Mouse (Mus musculus): ENCODE results near the gene Ccnd3. TPM values are rescaled to one million over a fixed set of nuclear protein-coding genes. Genes with fewer than 3 reads are reported as not detected.

Gene Ccnd3
- polyA plus RNA-seq, 1 experiment from 2014 or later = 81.7 TPM

DNA sequence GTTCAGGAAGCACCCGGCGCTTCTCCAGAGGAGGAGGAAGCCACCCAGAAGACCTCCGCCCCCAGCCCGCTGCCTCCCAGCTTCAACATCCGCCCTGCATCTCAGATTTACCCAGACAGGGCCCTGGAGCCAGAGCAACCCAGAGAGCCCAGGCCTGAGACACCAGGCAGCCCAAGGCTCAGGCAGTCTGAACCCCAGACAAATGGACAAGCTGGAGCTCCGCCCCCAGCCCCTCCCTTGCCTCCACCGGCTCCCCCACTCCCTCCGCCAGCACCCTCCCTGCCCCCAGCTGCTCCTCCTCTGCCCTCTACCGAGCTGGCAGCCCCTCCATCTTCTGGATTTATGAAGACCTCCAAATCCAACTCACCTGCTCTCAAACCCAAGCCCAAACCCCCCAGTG lies 38.6 kb upstream of the Ccnd3 start:
- 26% methylated on average over 9 of the region's 9 CpGs for WGBS
- Histone ChIP-seq H3K4me3 (ENCODE audit: low read length) (no peak overlapping the region), H3K9me3 (ENCODE audit: control insufficient read depth, low read length) (no peaks in the 10 kb centered on the region), H3K27ac (ENCODE audit: low read depth, low read length) (no peak overlapping the region), H3K36me3 (ENCODE audit: control insufficient read depth, insufficient read depth, low read length) (no peaks in the 10 kb centered on the region), H3K27me3 (replicated peaks; ENCODE audit: control insufficient read depth, insufficient read depth, low read length) (peaks cover 16% of the 10 kb centered on the region), H3K9ac (ENCODE audit: low read depth, low read length) (no peak overlapping the region), H3K4me2 (ENCODE audit: low read length) (no peak overlapping the region), H3K4me1 (ENCODE audit: control insufficient read depth, insufficient read depth, low read depth, low read length) (no peaks in the 10 kb centered on the region)
- ATAC-seq = no peak

- Histone ChIP-seq H3K4me1 (ENCODE audit: control insufficient read depth, insufficient read depth, low read depth, low read length) (no peaks in the 10 kb centered on the region), H3K9ac (ENCODE audit: low read depth, low read length) (no peak overlapping the region), H3K4me2 (ENCODE audit: low read length) (no peak overlapping the region), H3K9me3 (ENCODE audit: control insufficient read depth, low read length) (no peaks in the 10 kb centered on the region), H3K36me3 (ENCODE audit: control insufficient read depth, insufficient read depth, low read length) (no peaks in the 10 kb centered on the region), H3K4me3 (ENCODE audit: low read length) (no peak overlapping the region), H3K27me3 (replicated peaks; ENCODE audit: control insufficient read depth, insufficient read depth, low read length) (peaks cover 16% of the 10 kb centered on the region), H3K27ac (ENCODE audit: low read depth, low read length) (no peak overlapping the region)
- whole genome bisulfite sequencing = 54% methylated on average over 11 of the region's 11 CpGs
- no peak for ATAC-seq
Observed at GRCm38 (mm10) chr17:47467659-47468058, 37.2 kb upstream of the Ccnd3 start.

DNA sequence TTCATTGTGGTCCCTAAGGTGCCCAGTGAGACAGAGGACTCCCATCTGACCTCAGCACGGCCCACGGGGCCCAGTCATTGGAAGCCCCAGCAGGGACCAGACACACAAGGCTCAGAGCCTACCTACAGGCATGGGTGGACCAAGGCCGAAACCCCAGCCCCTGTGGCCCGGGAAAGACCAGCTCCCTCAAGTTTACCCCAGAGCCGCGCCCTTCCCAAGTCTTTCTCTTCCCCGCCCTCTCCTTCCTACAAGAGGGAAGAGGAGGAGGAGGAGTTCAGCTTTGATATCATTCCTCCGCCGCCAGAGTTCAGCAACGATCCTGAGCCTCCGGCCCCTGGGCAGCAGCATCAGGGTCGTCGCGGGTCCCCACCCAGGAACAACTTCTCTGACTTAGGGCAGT lies 36.8 kb upstream of the Ccnd3 start:
- WGBS = 13% methylated on average over 14 of the region's 14 CpGs
- H3K27ac ChIP-seq (ENCODE audit: low read depth, low read length) = no peak overlapping the region
- peak overlapping the region; percentile 31; the same call in 1 of the 2 replicates for H3K4me2 ChIP-seq (ENCODE audit: low read length)
- H3K4me3 ChIP-seq (ENCODE audit: low read length) = peak overlapping the region; percentile 15; the same call in 1 of the 2 replicates
- H3K9me3 ChIP-seq (ENCODE audit: control insufficient read depth, low read length) = no peaks in the 10 kb centered on the region
- no peak for ATAC-seq
- H3K27me3 ChIP-seq (replicated peaks; ENCODE audit: control insufficient read depth, insufficient read depth, low read length) = peaks cover 16% of the 10 kb centered on the region
- H3K9ac ChIP-seq (ENCODE audit: low read depth, low read length) = no peak overlapping the region
- H3K36me3 ChIP-seq (ENCODE audit: control insufficient read depth, insufficient read depth, low read length) = no peaks in the 10 kb centered on the region
- H3K4me1 ChIP-seq (ENCODE audit: control insufficient read depth, insufficient read depth, low read depth, low read length) = no peaks in the 10 kb centered on the region

GRCm38 (mm10) chr17:47468466-47468865 lies 36.4 kb upstream of the Ccnd3 start:
- Histone ChIP-seq H3K9ac (ENCODE audit: low read depth, low read length) (no peak overlapping the region), H3K4me3 (ENCODE audit: low read length) (peak overlapping the region; percentile 15; the same call in 1 of the 2 replicates), H3K27me3 (replicated peaks; ENCODE audit: control insufficient read depth, insufficient read depth, low read length) (peaks cover 16% of the 10 kb centered on the region), H3K4me1 (ENCODE audit: control insufficient read depth, insufficient read depth, low read depth, low read length) (no peaks in the 10 kb centered on the region), H3K36me3 (ENCODE audit: control insufficient read depth, insufficient read depth, low read length) (no peaks in the 10 kb centered on the region), H3K9me3 (ENCODE audit: control insufficient read depth, low read length) (no peaks in the 10 kb centered on the region), H3K27ac (ENCODE audit: low read depth, low read length) (no peak overlapping the region), H3K4me2 (ENCODE audit: low read length) (peak overlapping the region; percentile 31; the same call in 1 of the 2 replicates)
- 5% methylated on average over 34 of the region's 34 CpGs for WGBS
- no peak for ATAC-seq

GRCm38 (mm10) chr17:47469642-47470041 lies 35.2 kb upstream of the Ccnd3 start:
- WGBS = 75% methylated on average over 4 of the region's 4 CpGs
- no peak overlapping the region for H3K4me2 ChIP-seq (ENCODE audit: low read length)
- H3K36me3 ChIP-seq (ENCODE audit: control insufficient read depth, insufficient read depth, low read length) = no peaks in the 10 kb centered on the region
- H3K9me3 ChIP-seq (ENCODE audit: control insufficient read depth, low read length) = no peaks in the 10 kb centered on the region
- no peak for ATAC-seq
- H3K27ac ChIP-seq (ENCODE audit: low read depth, low read length) = no peak overlapping the region
- no peaks in the 10 kb centered on the region for H3K4me1 ChIP-seq (ENCODE audit: control insufficient read depth, insufficient read depth, low read depth, low read length)
- H3K4me3 ChIP-seq (ENCODE audit: low read length) = no peak overlapping the region
- no peak overlapping the region for H3K9ac ChIP-seq (ENCODE audit: low read depth, low read length)
- H3K27me3 ChIP-seq (replicated peaks; ENCODE audit: control insufficient read depth, insufficient read depth, low read length) = peaks cover 16% of the 10 kb centered on the region

DNA sequence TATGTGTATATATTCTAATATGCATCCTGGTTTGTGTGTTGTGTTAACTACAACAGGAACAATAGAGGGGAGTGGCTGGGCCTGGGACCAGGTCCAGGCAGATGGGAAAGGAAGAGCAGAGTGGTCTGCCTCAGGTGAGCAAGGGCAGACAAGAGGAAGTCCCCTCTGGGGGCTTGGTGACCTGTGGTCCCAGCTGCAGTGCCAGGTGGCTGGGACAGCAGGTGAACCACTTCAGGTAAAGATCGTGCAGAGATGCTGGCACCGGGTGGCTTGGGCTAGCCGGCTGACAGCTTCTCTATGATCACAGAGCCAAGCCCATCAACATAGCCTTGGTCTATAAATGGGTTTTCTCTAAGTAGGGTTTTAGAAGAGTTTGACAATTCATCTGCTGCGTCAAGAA lies 34.7 kb upstream of the Ccnd3 start:
- H3K4me1 ChIP-seq (ENCODE audit: control insufficient read depth, insufficient read depth, low read depth, low read length) = no peaks in the 10 kb centered on the region
- H3K27me3 ChIP-seq (replicated peaks; ENCODE audit: control insufficient read depth, insufficient read depth, low read length) = peaks cover 16% of the 10 kb centered on the region
- H3K9ac ChIP-seq (ENCODE audit: low read depth, low read length) = no peak overlapping the region
- no peaks in the 10 kb centered on the region for H3K36me3 ChIP-seq (ENCODE audit: control insufficient read depth, insufficient read depth, low read length)
- no peak overlapping the region for H3K4me3 ChIP-seq (ENCODE audit: low read length)
- no peaks in the 10 kb centered on the region for H3K9me3 ChIP-seq (ENCODE audit: control insufficient read depth, low read length)
- WGBS = 87% methylated on average over 4 of the region's 4 CpGs
- no peak overlapping the region for H3K4me2 ChIP-seq (ENCODE audit: low read length)
- no peak for ATAC-seq
- H3K27ac ChIP-seq (ENCODE audit: low read depth, low read length) = no peak overlapping the region

GRCm38 (mm10) chr17:47470686-47471085 lies 34.2 kb upstream of the Ccnd3 start:
- no peak for ATAC-seq
- H3K4me2 ChIP-seq (ENCODE audit: low read length) = no peak overlapping the region
- H3K36me3 ChIP-seq (ENCODE audit: control insufficient read depth, insufficient read depth, low read length) = no peaks in the 10 kb centered on the region
- H3K4me1 ChIP-seq (ENCODE audit: control insufficient read depth, insufficient read depth, low read depth, low read length) = no peaks in the 10 kb centered on the region
- H3K27me3 ChIP-seq (replicated peaks; ENCODE audit: control insufficient read depth, insufficient read depth, low read length) = peaks cover 16% of the 10 kb centered on the region
- no peak overlapping the region for H3K27ac ChIP-seq (ENCODE audit: low read depth, low read length)
- H3K4me3 ChIP-seq (ENCODE audit: low read length) = no peak overlapping the region
- 55% methylated on average over 5 of the region's 5 CpGs for WGBS
- no peak overlapping the region for H3K9ac ChIP-seq (ENCODE audit: low read depth, low read length)
- no peaks in the 10 kb centered on the region for H3K9me3 ChIP-seq (ENCODE audit: control insufficient read depth, low read length)

GRCm38 (mm10) chr17:47472435-47473350 lies 32.2 kb upstream of the Ccnd3 start:
- WGBS = 54% methylated on average over 15 of the region's 15 CpGs
- Histone ChIP-seq H3K4me1 (ENCODE audit: control insufficient read depth, insufficient read depth, low read depth, low read length) (no peaks in the 10 kb centered on the region), H3K9me3 (ENCODE audit: control insufficient read depth, low read length) (no peaks in the 10 kb centered on the region), H3K4me3 (ENCODE audit: low read length) (no peak overlapping the region), H3K9ac (ENCODE audit: low read depth, low read length) (no peak overlapping the region), H3K4me2 (ENCODE audit: low read length) (no peak overlapping the region), H3K36me3 (ENCODE audit: control insufficient read depth, insufficient read depth, low read length) (no peaks in the 10 kb centered on the region), H3K27me3 (replicated peaks; ENCODE audit: control insufficient read depth, insufficient read depth, low read length) (peaks cover 7% of the 10 kb centered on the region), H3K27ac (ENCODE audit: low read depth, low read length) (no peak overlapping the region)
- ATAC-seq = no peak

DNA sequence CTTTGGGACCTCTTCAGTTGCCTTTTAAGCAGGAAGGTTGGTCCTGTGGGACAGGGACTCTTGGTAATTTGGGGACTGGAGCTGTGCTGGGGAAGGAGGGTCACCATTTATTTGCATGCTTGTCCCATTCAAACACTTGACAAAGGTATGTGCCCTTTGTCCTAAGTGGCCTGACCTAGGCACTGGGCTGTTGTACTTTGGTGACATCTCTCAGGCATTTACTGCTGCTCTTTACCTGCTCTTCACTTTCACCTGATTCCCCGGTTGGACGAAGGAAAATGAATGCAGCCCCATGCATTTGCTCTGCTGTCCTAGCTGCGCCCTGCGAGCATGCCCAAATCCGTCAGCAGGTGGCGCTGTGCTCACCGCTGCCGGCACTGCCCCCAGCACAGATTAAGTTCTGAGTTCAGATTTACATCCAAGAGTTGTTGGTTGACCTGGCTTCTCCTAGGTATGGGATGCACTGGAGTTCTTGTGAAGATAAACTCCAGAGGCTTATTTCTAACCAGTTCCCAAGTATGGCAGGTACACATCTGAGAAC lies 31.3 kb upstream of the Ccnd3 start:
- no peak for ATAC-seq
- WGBS = 13% methylated on average over 8 of the region's 8 CpGs

More for the DNA sequence above, 31.3 kb upstream of the Ccnd3 start:
- Histone ChIP-seq H3K9me3 (ENCODE audit: control insufficient read depth, low read length) (no peaks in the 10 kb centered on the region), H3K4me1 (ENCODE audit: control insufficient read depth, insufficient read depth, low read depth, low read length) (no peaks in the 10 kb centered on the region), H3K4me2 (ENCODE audit: low read length) (no peak overlapping the region), H3K9ac (ENCODE audit: low read depth, low read length) (no peak overlapping the region), H3K27ac (ENCODE audit: low read depth, low read length) (no peak overlapping the region), H3K36me3 (ENCODE audit: control insufficient read depth, insufficient read depth, low read length) (no peaks in the 10 kb centered on the region), H3K27me3 (replicated peaks; ENCODE audit: control insufficient read depth, insufficient read depth, low read length) (peaks cover 5% of the 10 kb centered on the region; the same call in 1 of the 2 replicates), H3K4me3 (ENCODE audit: low read length) (no peak overlapping the region)

Measured in hindbrain, embryonic 16.5 days (tissue).